Mouse (Mus musculus): ENCODE results near the gene Mecom.

The Mecom gene

GRCm38 (mm10) chr3:30514051-30514754 lies 33.6 kb downstream of the Mecom start:
- no peak for DNase-seq (ENCODE audit: low read depth, low spot score)

GRCm38 (mm10) chr3:30513314-30513997 lies 34.4 kb downstream of the Mecom start:
- no peak for DNase-seq (ENCODE audit: low read depth, low spot score)

- no peak for DNase-seq (ENCODE audit: low read depth, low spot score)
Measured at GRCm38 (mm10) chr3:30512459-30513030, 35.3 kb downstream of the Mecom start.

GRCm38 (mm10) chr3:30511796-30512195 lies 36.0 kb downstream of the Mecom start:
- DNase-seq (ENCODE audit: low read depth, low spot score), result no peak

- no peak for DNase-seq (ENCODE audit: low read depth, low spot score)
Measured at GRCm38 (mm10) chr3:30511062-30511640, 36.7 kb downstream of the Mecom start.

- no peak for DNase-seq (ENCODE audit: low read depth, low spot score)
Measured at GRCm38 (mm10) chr3:30510646-30511045, 37.2 kb downstream of the Mecom start.

- DNase-seq (ENCODE audit: low read depth, low spot score), result no peak
Measured at GRCm38 (mm10) chr3:30510105-30510504, 37.7 kb downstream of the Mecom start.

- no peak for DNase-seq (ENCODE audit: low read depth, low spot score)
Measured at GRCm38 (mm10) chr3:30508930-30509910, 38.6 kb downstream of the Mecom start.

GRCm38 (mm10) chr3:30508296-30508929 lies 39.4 kb downstream of the Mecom start:
- peak; percentile 26 for DNase-seq (ENCODE audit: low read depth, low spot score)

- DNase-seq (ENCODE audit: low read depth, low spot score), result peak; percentile 2
Measured at GRCm38 (mm10) chr3:30507576-30508295, 40.1 kb downstream of the Mecom start.

GRCm38 (mm10) chr3:30507028-30507575 lies 40.7 kb downstream of the Mecom start:
- DNase-seq (ENCODE audit: low read depth, low spot score), result peak; percentile 24

- no peak for DNase-seq (ENCODE audit: low read depth, low spot score)
Measured at GRCm38 (mm10) chr3:30506329-30507027, 41.3 kb downstream of the Mecom start.

- DNase-seq (ENCODE audit: low read depth, low spot score), result no peak
Measured at GRCm38 (mm10) chr3:30505741-30506251, 42.0 kb downstream of the Mecom start.

GRCm38 (mm10) chr3:30504561-30504960 lies 43.2 kb downstream of the Mecom start:
- no peak for DNase-seq (ENCODE audit: low read depth, low spot score)

- no peak for DNase-seq (ENCODE audit: low read depth, low spot score)
Measured at GRCm38 (mm10) chr3:30503821-30504220, 44.0 kb downstream of the Mecom start.

- DNase-seq (ENCODE audit: low read depth, low spot score), result no peak
Measured at GRCm38 (mm10) chr3:30498202-30498828, 49.5 kb downstream of the Mecom start.

GRCm38 (mm10) chr3:30494371-30494770 lies 53.4 kb downstream of the Mecom start:
- no peak for DNase-seq (ENCODE audit: low read depth, low spot score)

- DNase-seq (ENCODE audit: low read depth, low spot score), result no peak
Measured at GRCm38 (mm10) chr3:30488808-30489207, 59.0 kb downstream of the Mecom start.
